Mouse (Mus musculus): ENCODE measurements around the gene Usp15. TPM values are rescaled to one million over a fixed set of nuclear protein-coding genes. Genes with fewer than 3 reads are reported as not detected.
"Not testable (repeated sequence)": the region's sequence is repeated elsewhere in the genome, so short reads cannot be mapped to it uniquely, and the experiment has no call there.

Gene Usp15
- total RNA-seq (2021) = 100 to 1,000 TPM in 1 of 2 experiments, 10 to 100 TPM in 1; 98.9 to 111 TPM
- long read RNA-seq, experiment 1, full-length matches to known transcripts = 62 of 80 reads
- long read RNA-seq, experiment 1, partial matches to known transcripts = 7 of 80 reads
- long read RNA-seq, experiment 1, other reads (novel, unspliced or antisense) = 11 of 80 reads
- long read RNA-seq, experiment 2, full-length matches to known transcripts = 52 of 59 reads
- long read RNA-seq, experiment 2, partial matches to known transcripts = 4 of 59 reads
- long read RNA-seq, experiment 2, other reads (novel, unspliced or antisense) = 3 of 59 reads

- DNase-seq (ENCODE audit: low spot score in 2 of 2) = peak; percentile 89 to 96
Observed at GRCm38 (mm10) chr10:123196835-123197559, at the start of gene Usp15. Gene Usp15 (minus strand): TSS chr10:123196995.

DNA sequence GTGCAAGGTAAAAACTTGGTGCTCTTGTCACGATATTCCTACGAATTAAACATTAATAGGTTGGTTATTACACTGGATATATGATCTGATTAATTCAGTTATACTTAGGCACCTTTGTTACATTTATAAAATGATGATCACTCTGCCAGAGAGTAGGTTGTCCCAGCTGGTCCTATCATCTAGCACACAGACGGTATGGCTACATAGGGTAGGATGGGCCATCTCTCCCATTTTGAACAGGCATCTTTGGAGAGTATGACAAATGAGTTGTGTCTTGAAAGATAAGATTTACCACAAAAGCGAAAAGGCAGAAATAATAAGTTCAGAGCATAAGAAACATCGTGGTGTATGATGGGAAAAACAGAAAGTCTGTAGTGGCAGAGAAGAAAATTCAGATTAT, 32.6 kb upstream of the Usp15 start:
- DNase-seq (ENCODE audit: low spot score in 2 of 2) = no peak

GRCm38 (mm10) chr10:123222785-123223184, 26.0 kb upstream of the Usp15 start:
- no peak for DNase-seq (ENCODE audit: low spot score in 2 of 2)

- DNase-seq (ENCODE audit: low spot score in 2 of 2) = no peak
Observed at GRCm38 (mm10) chr10:123209517-123209916, 12.7 kb upstream of the Usp15 start.

- DNase-seq (ENCODE audit: low spot score in 2 of 2) = no peak
Observed at GRCm38 (mm10) chr10:123208336-123208735, 11.5 kb upstream of the Usp15 start.

- no peak for DNase-seq (ENCODE audit: low spot score in 2 of 2)
Observed at GRCm38 (mm10) chr10:123206074-123206473, 9.3 kb upstream of the Usp15 start.

GRCm38 (mm10) chr10:123205364-123205763, 8.6 kb upstream of the Usp15 start:
- DNase-seq (ENCODE audit: low spot score in 2 of 2) = not testable (repeated sequence)

GRCm38 (mm10) chr10:123201981-123202758, 5.4 kb upstream of the Usp15 start:
- DNase-seq (ENCODE audit: low spot score in 2 of 2) = no peak

- no peak for DNase-seq (ENCODE audit: low spot score in 2 of 2)
Observed at GRCm38 (mm10) chr10:123201436-123201835, 4.6 kb upstream of the Usp15 start.

DNA sequence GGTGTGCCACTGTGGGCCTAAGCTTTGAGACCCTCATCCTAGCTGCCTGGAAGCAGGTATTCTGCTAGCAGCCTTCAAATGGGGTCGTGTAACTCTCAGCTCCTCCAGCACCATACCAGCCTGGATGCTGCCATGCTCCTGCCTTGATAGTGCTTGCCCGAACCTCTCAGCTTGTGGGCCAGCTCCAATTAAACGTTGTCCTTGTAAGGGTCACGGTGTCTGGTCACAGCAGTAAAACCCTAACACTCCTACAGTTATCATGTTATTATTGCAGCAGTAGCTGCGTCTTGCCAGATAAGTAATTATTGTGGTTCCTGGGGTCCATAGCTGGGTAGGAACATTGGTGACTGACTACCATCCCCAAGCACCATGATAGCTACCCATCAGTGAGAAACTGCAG, 4.2 kb upstream of the Usp15 start:
- no peak for DNase-seq (ENCODE audit: low spot score in 2 of 2)

- no peak for DNase-seq (ENCODE audit: low spot score in 2 of 2)
Observed at GRCm38 (mm10) chr10:123200320-123200659, 3.5 kb upstream of the Usp15 start.

DNA sequence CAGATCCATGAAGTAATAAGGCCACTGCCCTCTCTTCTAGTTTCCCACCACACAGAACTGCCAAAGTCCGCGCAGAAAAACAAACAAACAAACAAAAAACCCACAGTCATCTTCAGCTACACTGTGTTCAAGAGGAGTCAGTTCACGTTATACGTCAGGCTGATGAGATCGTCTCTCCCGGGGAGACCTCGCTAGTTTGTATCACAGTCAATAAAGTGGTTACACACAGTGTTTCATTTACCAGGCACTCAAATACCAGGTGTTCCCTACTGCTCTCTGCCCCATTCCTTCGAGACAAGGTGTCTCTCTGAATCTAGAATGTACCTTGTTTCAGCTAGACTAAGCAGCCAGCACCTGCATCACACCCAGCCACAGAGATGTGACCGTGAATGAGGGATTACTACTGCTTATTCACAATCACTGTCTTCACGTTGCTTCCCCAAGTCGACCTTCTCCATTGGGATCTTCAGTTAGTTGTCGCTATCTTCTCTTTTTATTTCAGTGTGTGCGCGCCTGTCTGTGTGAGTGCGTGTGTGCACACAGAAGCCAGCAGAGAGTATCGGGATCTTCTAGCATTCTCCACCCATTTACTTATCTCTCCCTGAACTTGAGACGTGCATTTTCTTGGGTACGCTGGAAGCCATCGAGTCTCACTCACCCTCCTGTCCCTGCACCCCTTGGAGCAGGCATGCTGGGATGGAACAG, 3.0 kb upstream of the Usp15 start:
- DNase-seq (ENCODE audit: low spot score in 2 of 2) = no peak

DNA sequence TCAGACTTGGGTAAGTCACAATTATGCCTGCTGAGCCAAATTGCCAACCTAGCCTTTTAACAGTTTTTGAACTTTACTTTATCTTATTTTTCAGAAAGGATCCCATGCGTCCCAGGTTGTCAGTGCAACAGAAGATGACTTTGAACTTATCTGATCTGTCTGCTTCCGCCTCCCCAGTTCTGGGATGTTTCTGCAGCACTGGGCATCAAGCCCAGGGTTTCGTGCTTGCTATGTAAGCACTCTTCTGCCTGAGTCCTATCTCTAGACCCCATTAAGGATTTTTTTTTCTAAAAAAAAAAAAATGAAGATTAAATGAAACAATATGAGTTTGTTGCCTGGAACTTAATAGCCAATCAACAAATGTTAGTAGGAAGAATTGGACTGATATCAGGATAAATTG, 2.3 kb upstream of the Usp15 start:
- DNase-seq (ENCODE audit: low spot score in 2 of 2) = no peak

DNA sequence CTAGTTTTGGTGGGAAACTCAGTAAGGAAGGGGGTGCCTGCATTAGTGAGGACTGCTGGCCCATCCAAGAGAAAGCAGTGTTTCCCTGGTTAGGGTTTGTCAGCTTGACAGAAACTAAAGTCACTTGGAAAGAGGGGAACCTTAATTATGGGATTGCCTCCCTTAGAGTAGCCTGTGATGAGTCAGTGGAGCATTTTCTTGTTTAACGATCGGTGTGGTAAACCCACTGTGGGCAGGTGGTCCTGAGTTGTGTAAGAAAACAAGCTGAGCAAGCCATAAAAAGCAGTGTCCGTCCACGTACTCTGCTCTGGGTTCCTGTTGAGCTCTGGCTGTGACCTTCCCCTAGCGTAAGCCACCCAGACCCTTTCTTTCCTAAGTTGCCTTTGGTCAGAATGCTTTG, 1.4 kb upstream of the Usp15 start:
- no peak for DNase-seq (ENCODE audit: low spot score in 2 of 2)

- peak; percentile 13 to 43 for DNase-seq (ENCODE audit: low spot score in 2 of 2)
Observed at GRCm38 (mm10) chr10:123195961-123196834, 597 bp downstream of the Usp15 start.

- DNase-seq (ENCODE audit: low spot score in 2 of 2) = no peak
Observed at GRCm38 (mm10) chr10:123195501-123195900, 1.3 kb downstream of the Usp15 start.

DNA sequence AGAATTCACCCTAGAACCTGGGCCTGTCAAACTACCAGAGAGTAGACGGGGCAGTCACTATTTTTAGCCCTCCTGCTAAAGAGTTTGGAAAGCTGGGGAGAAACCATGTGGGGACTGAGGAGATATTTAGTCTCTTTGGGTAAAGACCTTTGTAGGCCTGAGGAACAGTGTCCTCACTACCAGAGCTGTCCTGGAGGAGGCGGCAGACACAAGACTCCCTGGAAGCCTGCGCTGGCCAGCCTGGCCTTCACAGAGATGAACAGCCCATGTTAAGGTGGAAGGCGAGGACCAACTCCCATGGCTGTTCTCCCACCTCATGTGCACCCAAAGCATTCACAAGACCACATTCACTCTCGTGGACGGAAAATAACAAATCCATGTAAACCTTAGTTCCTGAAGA, 5.8 kb downstream of the Usp15 start:
- no peak for DNase-seq (ENCODE audit: low spot score in 2 of 2)

- DNase-seq (ENCODE audit: low spot score in 2 of 2) = no peak
Observed at GRCm38 (mm10) chr10:123187337-123187736, 9.5 kb downstream of the Usp15 start.

- no peak for DNase-seq (ENCODE audit: low spot score in 2 of 2)
Observed at GRCm38 (mm10) chr10:123185907-123186306, 10.9 kb downstream of the Usp15 start.

- DNase-seq (ENCODE audit: low spot score in 2 of 2) = no peak
Observed at GRCm38 (mm10) chr10:123183743-123184142, 13.1 kb downstream of the Usp15 start.

Data from left cerebral cortex, adult 18-20 months (tissue).